Mouse (Mus musculus) spleen, postnatal 36 days (tissue): Measurements from ENCODE around the gene Slc37a1.

ENCODE experiments used
- DNase-seq, 2 experiments: peaks; one replicate each; pipeline ENCODE4 v3.0.0; 2022; ENCODE audit warnings: low spot score in 2 of 2, mixed read lengths in 1 of 2

Gene Slc37a1

GRCm38 (mm10) chr17:31317521-31318272, 31.1 kb downstream of the Slc37a1 start:
- DNase-seq, result no peak

- no peak for DNase-seq
Observed at GRCm38 (mm10) chr17:31318906-31319767, 32.5 kb downstream of the Slc37a1 start.

GRCm38 (mm10) chr17:31321425-31321824, 34.8 kb downstream of the Slc37a1 start:
- DNase-seq, result no peak

GRCm38 (mm10) chr17:31322446-31322845, 35.9 kb downstream of the Slc37a1 start:
- DNase-seq, result no peak

- DNase-seq, result no peak
Observed at GRCm38 (mm10) chr17:31323379-31323778, 36.8 kb downstream of the Slc37a1 start.

GRCm38 (mm10) chr17:31324227-31324626, 37.6 kb downstream of the Slc37a1 start:
- DNase-seq, result no peak

GRCm38 (mm10) chr17:31325451-31326219, 39.0 kb downstream of the Slc37a1 start:
- no peak for DNase-seq

GRCm38 (mm10) chr17:31326220-31326852, 39.7 kb downstream of the Slc37a1 start:
- peak in 1 of 2 experiments; percentile 25 for DNase-seq

- no peak for DNase-seq
Observed at GRCm38 (mm10) chr17:31328466-31328865, 41.9 kb downstream of the Slc37a1 start.

GRCm38 (mm10) chr17:31330622-31331021, 44.0 kb downstream of the Slc37a1 start:
- peak; percentile 18 to 25 for DNase-seq

- no peak for DNase-seq
Observed at GRCm38 (mm10) chr17:31331273-31331672, 44.7 kb downstream of the Slc37a1 start.

- no peak for DNase-seq
Observed at GRCm38 (mm10) chr17:31331920-31332319, 45.3 kb downstream of the Slc37a1 start.

- DNase-seq, result no peak
Observed at GRCm38 (mm10) chr17:31332333-31332732, 45.7 kb downstream of the Slc37a1 start.

GRCm38 (mm10) chr17:31334509-31335260, 48.1 kb downstream of the Slc37a1 start:
- no peak for DNase-seq

GRCm38 (mm10) chr17:31335344-31336080, 48.9 kb downstream of the Slc37a1 start:
- DNase-seq, result no peak

- DNase-seq, result no peak
Observed at GRCm38 (mm10) chr17:31339769-31340168, 53.2 kb downstream of the Slc37a1 start.

GRCm38 (mm10) chr17:31342191-31342590, 55.6 kb downstream of the Slc37a1 start:
- DNase-seq, result no peak

- peak; percentile 53 to 61 for DNase-seq
Observed at GRCm38 (mm10) chr17:31344172-31344801, 57.7 kb downstream of the Slc37a1 start.

GRCm38 (mm10) chr17:31344816-31345215, 58.2 kb downstream of the Slc37a1 start:
- no peak for DNase-seq

- no peak for DNase-seq
Observed at GRCm38 (mm10) chr17:31348129-31348528, 61.5 kb downstream of the Slc37a1 start.
